Mouse (Mus musculus) frontal cortex, postnatal 25 days (tissue): ENCODE data around the gene Tex2.
"Not testable (repeated sequence)": the region's sequence is repeated elsewhere in the genome, so short reads cannot be mapped to it uniquely, and the experiment has no call there.

ENCODE experiments used
- DNase-seq, 2 experiments: peaks; one replicate each; pipeline ENCODE4 v3.0.0; 2022; ENCODE audit warnings: low spot score in 2 of 2

Gene Tex2

DNA sequence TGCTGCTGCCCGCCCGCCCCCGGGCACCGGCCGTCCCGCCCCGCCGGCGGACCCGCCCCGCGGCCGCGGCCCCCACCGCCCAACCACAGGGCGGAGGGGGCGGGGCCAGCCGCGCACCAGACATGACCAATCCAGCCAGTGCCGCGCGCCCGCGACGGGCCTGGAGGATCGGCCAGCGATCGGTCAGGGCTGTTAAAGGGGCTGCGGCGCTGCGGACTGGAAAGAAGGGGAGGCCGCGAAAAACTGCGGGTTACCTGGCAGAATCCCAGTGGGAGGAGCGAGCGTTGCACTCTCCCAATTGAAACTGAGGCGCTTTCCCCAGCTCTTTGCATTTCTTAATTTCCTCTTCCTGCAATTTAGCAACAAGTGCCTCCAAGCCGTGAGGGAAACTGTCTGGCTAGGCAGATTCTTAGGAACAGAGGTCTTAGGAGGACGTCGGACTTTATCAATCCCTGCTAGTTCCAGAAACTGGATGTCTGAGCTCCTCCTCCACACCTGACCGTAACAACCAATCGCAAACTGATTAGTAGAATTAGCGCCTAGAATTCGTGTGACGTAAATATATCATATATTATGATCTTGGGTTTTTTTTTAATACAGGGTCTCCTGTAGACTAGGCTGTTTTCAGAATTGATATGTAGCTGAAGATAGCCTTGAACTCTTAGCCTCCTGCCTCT is at the start of gene Tex2:
Gene Tex2 (minus strand): TSS at position 463 of the 677 bp plus-strand sequence.
- peak; percentile 88 to 95 for DNase-seq

DNA sequence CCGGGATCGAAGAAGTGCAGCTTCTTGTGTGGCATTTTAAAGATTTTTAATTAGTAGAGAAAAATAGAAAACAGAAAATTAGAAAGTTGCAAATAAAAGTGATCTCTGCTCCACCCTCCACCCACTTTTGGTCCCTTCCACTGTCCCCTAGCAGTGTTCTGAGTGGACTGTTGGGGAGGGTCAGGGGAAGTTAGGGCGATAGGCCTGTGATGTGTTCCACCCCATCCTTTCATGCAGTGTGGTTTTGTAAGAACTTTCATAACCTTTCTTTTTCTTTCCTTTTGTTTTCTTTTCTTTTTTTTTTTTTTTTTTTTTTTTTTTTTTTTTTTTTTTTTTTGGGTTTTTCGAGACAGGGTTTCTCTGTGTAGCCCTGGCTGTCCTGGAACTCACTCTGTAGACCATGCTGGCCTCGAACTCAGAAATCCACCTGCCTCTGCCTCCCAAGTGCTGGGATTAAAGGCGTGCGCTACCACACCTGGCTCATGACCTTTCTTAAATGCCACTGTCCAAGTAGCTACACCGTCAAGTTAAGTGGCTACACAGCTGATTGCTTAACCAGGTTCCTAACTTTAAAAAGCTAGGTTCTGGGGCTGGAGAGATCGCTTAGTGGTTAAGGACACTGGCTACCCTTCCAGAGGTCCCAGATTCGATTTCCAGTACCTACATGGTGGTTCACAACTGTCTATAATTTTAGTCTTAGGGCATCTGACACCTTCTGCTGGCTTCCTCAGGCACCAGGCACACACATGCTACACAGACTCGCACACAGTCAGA is 49.6 kb upstream of the Tex2 start:
- no peak for DNase-seq

DNA sequence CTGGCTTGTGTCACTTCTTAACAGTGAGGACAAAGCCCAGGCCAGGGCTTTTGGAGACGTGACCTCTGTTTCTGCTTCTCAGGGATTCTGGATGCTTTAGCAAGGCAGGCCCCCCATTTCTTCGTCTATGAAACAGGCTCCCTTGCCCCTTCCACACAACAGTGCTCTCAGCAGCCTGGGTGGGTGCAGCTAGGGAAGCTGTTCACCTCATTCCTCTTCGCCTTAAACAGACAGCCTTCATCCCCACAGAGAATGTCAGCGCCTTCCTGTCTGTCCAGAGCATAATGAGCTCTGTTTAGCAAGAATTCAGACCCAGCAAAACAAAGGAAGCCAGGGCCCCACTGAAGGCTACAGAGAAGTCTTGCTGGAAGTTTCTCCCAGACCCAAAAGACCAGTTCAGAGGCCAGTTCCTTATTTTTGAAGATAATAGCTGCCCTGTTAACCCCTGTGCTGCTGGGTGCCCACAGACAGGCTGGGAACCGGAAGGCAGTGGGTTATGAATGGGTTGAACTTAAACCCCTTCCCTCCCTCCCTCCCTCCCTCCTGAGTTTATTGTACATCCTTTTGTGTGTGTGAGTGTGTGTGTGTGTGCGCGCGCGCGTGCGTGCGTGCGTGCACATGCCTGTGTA is 47.3 kb upstream of the Tex2 start:
- DNase-seq, result no peak

DNA sequence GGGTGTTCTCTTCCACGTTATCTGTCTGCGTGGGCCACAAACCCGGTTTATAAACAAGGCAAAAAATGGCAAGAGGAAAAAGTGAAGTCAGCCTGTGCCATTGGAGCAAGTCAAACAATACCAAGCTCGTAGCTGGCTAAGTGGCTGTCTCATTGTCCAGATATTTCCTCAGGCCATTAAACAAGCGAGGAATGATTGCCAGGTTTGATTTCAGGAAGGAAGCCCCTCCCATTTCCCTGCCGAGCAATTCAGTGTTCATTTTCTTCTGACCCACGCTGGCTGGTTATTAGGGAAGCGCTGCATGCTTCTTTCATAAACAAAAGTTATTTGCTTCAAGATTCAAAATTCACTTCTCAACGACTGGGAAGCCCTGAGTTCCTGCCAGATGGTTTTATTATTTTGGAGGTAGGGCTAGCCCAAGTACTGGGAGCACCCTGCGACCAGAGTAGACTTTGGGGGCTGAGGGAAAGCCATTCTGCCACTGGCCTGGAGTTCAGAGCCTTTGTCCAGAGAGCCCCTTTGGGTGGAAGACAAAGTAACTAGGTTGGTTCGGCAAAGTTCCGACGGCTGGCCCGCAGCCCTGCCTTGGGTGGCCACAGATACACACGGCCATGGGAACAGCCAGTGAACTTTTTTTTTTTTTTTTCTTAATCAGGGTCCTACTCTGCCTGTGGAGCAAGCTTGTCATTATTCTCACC is 46.5 kb upstream of the Tex2 start:
- no peak for DNase-seq

DNA sequence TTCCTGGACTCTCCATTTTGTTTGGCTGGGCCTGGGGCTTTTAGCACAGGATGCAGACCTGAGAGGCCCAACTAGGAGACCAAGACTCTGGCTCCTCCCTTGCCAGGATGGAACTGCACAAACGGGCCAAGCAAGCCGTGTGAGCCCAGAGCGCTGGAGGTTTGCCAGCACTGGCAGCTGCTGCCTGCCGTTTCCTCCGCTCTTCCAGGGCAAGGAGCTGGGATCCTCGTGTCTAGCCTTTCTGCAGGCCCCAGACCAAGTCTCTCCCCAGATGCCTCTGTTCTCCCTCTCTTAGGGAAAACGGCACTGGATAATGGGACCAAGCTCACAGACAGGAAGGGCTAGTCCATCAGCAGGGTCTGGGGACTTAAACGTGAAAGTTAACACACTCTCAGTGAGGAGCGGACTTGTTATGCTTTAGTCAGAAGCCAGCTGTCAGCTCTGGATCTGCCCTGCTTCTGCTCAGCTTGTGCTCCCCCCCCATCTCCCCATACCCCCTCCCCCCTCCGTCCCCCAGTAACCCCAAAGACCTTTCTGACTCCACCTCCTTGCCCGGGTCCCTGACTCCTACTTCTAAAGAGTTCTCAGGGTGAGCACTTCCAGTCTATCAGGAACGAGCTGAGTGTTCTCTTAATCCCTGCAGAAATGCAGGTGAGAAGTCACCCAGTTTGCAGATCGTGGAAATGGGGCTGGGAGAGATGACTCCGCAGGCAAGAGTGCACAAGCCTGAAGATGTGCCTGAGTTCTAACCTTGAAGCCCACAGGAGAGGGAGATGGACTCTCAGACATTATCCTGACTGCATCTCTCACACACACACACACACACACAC is 45.0 kb upstream of the Tex2 start:
- peak; percentile 53 to 64 for DNase-seq

DNA sequence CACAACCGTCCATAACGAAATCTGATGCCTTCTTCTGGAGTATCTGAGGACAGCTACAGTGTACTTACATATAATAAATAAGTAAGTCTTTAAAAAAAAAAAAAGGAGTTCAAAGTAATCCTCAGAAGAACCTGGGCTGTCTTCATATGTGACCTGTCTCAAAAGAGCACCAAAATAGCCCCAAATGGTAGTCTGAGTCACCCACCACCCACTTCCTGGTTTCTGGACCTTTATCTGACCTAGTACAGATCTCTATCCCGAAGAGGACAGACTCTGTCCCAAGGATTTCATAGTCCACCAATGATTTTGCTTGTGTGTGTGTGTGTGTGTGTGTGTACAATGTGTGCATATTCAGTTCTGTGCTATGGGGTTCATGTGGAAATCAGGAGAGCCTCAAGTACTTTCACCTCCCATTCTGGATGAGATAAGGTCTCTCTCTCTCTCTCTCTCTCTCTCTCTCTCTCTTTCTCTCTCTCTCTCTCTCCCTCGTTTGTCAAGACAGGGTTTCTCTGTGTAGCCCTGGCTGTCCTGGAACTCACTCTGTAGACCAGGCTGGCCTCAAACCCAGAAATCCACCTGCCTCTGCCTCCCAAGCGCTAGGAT is 43.8 kb upstream of the Tex2 start:
- not testable (repeated sequence) for DNase-seq

DNA sequence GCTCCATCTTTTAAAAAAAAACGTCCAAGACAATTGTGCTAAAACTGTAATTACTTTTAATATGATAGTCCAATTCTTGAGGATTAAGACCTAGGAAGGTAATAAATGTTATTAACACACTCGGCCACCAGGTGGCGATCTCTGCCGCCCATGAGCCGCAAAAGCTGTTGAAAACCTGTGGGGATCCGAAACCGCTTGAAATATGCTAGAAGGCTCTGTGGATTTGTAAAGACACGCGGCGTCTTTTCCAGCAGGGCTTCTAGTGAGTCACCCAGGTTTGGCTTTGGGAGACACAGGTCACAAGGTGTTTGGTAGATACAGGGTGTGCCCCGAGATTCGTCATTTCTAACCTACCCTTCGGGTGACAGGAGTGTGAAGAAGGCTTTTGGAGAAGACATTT is 35.1 kb upstream of the Tex2 start:
- peak; percentile 50 to 77 for DNase-seq

DNA sequence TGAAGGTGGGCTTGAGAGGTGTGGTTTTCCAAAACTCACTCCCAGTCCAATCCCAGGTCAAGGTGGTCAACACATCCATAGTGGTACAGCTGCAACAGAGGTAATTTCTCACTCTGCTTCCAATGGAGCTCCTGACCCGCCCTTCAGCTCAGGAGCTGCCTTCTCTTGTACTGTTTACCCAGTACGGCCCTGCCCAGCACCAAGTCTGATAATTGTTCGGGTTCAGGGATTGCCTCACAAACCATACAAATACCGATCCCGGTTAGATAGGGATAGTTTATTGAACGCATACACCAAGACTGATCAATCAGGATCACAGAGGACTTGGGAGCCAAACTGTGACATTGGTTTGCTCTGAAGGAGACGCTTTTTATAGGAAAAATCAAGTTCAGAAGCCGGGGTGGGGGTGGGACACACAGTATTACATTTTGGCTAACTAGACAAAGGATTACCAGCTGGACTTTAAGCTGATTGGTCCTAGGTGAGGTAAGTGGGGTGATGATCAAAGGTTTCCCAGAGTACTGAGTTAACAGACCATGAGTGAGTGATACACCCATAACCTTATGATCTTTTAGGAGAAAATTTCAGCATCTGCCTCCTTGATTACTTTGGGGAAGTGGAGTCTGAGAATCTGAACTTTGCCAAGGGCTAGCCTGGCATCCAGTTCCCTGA is 29.9 kb upstream of the Tex2 start:
- DNase-seq, result no peak

DNA sequence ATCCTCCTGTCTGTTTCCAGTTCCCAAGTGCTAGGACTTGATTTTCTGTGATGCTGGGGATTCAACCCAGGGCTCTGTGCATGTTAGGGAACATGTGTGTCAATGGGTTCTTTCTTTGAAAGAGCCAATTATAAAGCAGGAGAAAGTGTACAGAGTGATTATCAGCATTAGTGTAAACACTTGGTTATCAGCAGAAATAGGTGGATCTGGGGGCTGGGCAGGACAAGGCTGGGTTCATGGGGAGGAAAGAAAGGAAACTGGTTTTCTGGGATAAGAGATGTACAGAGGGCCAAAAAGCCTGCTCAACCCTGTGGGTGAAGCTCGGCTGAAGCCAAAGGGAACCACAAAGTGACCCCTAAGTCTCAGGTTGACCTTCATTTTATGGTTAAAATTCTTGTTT is 28.4 kb upstream of the Tex2 start:
- no peak for DNase-seq

DNA sequence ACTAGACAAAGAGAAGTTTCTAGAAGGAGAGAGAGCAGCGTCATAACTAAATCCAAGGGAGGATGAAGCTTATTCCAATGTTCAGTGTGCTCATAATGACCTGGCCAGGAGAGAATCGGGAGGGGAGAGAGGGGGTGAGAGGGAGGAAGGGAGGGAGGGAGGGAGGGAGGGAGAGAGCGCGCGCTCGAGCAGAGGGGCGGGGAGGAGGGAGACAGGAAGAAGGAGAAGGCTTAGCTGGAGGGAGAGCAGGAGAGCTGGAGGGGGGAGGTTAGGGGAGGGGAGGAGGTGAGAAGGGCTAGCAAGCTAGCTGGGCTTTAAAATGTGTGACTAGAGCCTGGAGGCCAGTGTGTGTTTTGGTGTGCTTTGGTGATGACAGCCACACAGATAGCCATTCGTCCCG is 26.8 kb upstream of the Tex2 start:
- no peak for DNase-seq

DNA sequence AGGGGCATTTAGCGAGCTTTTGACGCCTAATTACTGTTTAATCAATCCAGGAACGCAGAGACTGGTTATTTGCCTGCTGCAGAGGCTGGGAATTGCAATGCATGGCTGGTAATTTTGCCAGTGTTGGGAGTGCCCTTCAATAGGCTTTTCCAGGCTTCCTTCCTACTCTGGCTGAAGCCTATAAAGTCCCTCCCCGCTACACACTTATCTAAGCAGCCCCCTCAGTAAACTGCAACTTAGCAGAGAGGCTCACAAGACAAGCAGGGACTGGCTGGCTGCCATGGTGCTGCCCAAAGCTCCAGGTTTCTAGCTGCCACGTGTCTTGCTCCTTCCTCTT is 26.1 kb upstream of the Tex2 start:
- DNase-seq, result no peak

DNA sequence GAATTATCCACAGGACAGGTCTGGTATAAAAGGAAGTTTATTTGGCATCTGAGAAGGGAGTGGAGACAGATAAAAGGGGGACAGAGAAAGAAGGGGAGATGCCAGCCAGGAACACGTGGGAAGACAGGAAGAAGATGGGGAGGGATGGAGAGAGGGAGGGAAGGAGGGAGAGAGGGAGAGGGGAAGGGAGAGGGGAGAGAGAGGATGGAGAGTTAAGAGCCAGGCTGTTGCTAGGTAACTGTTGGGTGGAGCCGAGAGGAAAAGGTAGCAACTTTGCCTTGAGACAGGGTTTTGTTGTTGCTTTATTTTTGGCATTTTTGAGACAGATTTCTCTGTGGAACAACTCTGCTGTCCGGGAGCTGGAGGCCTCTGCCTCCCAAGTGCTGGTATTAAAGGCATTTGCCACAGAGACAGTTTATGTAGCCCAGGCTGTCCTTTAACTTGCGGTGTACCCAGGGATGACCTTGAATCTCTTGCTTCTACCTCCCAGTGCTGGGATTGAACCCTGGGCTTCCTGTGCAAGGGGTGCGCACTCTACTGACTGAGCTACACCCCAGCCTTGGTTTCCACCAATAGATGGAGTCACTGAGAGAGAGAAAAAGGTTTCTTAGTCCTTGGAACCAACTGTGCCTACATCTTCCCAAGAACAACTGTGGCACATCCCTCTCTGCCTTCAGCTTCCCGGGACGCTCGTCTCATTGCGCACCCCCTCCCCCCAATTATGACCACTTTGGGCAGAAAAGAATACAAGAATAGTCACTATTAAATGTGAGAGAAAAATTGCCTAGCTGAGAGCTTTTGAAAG is 25.5 kb upstream of the Tex2 start:
- DNase-seq, result no peak

DNA sequence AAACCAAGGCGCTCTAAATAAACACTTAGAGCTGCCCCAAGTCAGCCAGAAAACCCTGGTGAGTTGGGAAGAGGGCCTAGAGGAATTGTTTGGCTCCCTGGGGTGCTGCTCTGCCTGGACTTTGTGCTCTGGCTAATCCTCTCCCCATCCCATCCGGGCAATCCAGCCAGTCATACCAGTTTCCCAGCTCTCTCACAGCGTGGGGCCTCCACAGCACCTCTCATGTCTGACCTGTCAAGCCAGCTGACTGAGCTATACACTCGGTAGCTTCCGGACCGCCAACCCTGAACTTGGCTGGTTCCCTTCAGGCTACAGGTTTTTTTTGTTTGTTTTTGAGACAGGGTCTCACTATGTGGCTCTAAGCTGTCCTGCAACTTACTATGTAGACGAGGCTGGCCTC is 24.5 kb upstream of the Tex2 start:
- DNase-seq, result no peak

DNA sequence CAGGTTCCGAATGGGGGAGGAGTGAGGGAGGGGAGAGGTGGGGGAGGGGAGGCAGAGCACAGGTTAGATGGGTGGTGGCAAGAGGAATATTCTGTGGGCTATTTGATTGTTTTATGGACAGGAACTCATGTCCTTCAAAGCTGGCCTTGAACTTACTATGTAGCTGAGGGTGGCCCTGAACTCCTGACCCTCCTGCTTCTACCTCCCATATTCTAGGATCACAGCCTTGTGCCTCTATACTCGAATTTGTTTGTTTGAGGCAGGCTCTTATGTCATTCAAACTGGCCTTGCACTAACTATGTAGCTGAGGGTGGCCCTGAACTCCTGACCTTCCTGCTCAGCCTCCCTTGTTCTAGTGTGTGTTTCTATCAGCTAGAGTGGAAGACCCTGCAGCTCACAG is 22.7 kb upstream of the Tex2 start:
- no peak for DNase-seq

DNA sequence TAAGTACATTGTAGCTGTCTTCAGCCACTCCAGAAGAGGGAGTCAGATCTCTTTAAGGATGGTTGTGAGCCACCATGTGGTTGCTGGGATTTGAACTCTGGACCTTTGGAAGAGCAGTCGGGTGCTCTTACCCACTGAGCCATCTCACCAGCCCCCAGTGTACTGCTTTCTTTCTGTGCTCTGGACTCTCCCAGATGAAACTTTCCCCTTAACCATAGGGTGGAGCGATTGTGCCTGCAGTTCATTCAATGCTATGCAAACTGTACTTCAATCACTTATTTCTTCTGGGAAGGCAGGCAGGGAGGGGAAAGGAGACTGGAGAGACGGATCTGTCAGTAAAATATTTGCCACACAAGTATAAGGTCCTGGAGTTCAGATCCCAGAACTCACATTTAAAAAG is 21.0 kb upstream of the Tex2 start:
- DNase-seq, result not testable (repeated sequence)

DNA sequence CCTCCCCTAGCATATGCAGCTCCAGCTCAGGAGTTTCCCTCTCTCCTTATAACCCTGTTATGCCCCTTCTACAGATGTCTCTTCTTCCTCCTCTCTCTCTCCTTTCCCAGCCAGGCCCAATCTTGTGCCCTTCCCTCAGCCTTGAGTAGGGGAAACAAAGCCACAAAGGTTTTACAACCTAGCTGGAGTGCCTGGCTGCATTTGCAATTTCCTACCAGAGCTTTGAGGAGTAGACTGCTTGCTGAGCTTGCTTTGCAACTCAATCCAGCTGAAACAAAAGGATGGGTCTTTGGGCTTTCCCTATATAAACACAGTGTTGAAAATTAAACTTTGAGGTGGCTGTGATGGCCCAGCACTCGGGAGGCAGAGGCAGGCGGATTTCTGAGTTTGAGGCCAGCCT is 20.2 kb upstream of the Tex2 start:
- DNase-seq, result no peak

DNA sequence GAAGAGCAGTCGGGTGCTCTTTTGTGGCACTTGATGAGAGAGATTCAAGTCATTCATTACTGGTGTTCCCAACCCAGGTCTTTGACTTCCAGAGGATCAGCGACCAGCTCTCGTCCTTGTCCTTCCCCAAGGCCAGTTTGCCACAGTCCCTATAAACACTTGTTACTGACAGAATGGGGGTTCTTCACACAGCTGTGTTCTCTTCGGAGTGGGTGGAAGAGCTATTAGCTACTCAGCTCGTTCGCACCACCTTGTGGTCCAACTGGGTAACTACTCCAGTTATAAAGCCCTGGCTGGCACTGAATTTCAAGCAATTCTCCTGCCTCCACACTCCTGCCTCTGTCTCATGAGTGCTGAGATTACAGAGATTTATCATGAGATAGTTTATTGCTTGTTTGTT is 14.5 kb upstream of the Tex2 start:
- peak; percentile 45 to 63 for DNase-seq

DNA sequence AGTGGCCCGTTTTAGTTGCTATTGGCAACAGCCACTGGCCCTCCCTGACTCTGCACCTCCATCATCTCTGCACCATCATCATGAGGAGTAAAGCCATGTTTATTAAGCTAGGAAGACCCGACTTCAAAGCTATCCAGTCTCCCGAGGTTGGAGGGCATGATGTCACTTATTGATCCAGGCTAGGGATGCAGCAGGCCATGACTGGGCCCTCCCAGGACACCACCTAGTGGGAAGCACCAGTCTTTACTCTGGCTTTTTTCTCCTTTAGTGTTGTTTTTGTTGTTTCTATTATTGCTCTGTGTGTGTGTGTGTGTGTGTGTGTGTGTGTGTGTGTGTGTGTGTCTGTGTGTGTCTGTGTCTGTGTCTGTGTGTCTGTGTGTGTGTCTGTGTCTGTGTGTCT is 12.4 kb upstream of the Tex2 start:
- DNase-seq, result no peak

DNA sequence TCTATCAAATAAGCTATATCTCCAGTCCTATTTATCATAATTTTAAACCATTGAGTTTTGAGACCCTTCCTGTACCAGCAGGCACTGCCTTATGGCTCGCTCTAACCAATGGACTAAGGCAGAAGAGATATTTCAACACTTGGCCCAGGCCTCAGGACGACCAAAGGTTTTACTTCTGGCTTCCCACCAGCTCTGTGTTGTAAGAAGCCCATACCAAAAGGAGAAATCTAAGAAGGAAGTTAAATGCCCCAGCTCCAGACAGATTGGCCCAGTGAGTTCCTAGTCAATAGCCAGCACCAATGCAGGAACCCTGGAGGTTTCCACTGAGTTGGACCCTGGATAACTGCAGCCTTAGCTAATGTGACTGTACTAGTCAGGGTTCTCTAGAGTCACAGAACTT is 10.4 kb upstream of the Tex2 start:
- no peak for DNase-seq

DNA sequence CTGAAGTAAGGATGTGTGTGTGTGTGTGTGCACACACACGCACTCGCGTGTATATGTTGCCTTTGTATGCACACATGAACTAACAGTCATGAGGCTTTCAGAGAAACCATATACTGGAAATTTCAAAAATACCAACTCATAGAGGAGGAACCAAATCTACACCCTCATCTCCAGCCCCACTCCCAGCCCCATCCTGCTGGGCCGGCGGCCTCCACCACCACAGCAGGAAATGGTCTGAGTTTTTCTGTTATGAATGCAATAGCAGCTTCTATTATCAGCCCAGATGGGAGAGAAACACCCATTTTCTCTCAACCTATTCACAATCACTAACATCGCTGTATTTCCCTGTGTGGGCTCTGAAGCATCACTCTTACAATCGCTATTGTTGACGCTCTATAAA is 8.8 kb upstream of the Tex2 start:
- no peak for DNase-seq
